Comparison of ENCODE assay signal across 10 mouse cellular contexts in genomic region chr2:91656774-91657173, GRCm38 (mm10). TPM values are rescaled to one million over a fixed set of nuclear protein-coding genes. Genes with fewer than 3 reads are reported as not detected.
A peak's percentile ranks its signal among the peaks of the same experiment; 100 is the strongest.
DNase-seq lines count a peak whose midpoint lies in the region; ATAC-seq and TF ChIP-seq lines count a peak whose summit lies in the region.
"Had no signal": no experiment of that assay in that cellular context is flagged by ENCODE, and none has a peak within 500 bp of the region (broad histone marks: within the 10 kb centered on the region; RNA-seq: fewer than 3 reads in every experiment).

No protein-coding gene starts in this region.

- 71% methylated on average over 8 of the region's 8 CpGs for WGBS in liver, adult 2 months
- WGBS in liver, embryonic 12.5 days (ENCODE audit: insufficient replicate concordance): 74% methylated on average over 8 of the region's 8 CpGs
- WGBS in intestine, embryonic 14.5 days: 57% methylated on average over 8 of the region's 8 CpGs
- 73% methylated on average over 8 of the region's 8 CpGs for WGBS in liver, embryonic 15.5 days (ENCODE audit: insufficient replicate concordance)
- 60% methylated on average over 8 of the region's 8 CpGs for WGBS in stomach, embryonic 15.5 days

- no peaks in the 10 kb centered on the region; the same call in 1 of the 2 replicates for H3K79me2 ChIP-seq in liver, adult 2 months (ENCODE audit: control insufficient read depth, insufficient read depth, low read length)

- no peaks in the 10 kb centered on the region for H3K9me3 ChIP-seq in liver, embryonic 12.5 days (replicated peaks)
- H3K9me3 ChIP-seq in intestine, embryonic 14.5 days (ENCODE audit: control insufficient read depth, low read length): no peaks in the 10 kb centered on the region
- H3K9me3 ChIP-seq in liver, embryonic 15.5 days (replicated peaks): no peaks in the 10 kb centered on the region
- H3K9me3 ChIP-seq in stomach, embryonic 15.5 days: no peaks in the 10 kb centered on the region
- H3K9me3 ChIP-seq: limb, embryonic 15.5 days had no signal

- peaks cover 30% of the 10 kb centered on the region; the same call in 1 of the 2 replicates for H3K36me3 ChIP-seq in liver, adult 2 months (ENCODE audit: control insufficient read depth, insufficient read depth, low read length)
- H3K36me3 ChIP-seq in liver, embryonic 12.5 days: peaks cover 95% of the 10 kb centered on the region
- H3K36me3 ChIP-seq in intestine, embryonic 14.5 days (ENCODE audit: control insufficient read depth, insufficient read depth, low read length): peaks cover 82% of the 10 kb centered on the region
- H3K36me3 ChIP-seq in liver, embryonic 15.5 days (replicated peaks): peaks cover 90% of the 10 kb centered on the region
- H3K36me3 ChIP-seq in stomach, embryonic 15.5 days: peaks cover 53% of the 10 kb centered on the region

- H3K27me3 ChIP-seq in liver, adult 2 months (ENCODE audit: control insufficient read depth, insufficient read depth, low read length): no peaks in the 10 kb centered on the region
- no peaks in the 10 kb centered on the region for H3K27me3 ChIP-seq in liver, embryonic 12.5 days (replicated peaks)
- H3K27me3 ChIP-seq in intestine, embryonic 14.5 days (replicated peaks; ENCODE audit: control insufficient read depth, insufficient read depth, low read length): no peaks in the 10 kb centered on the region
- H3K27me3 ChIP-seq in liver, embryonic 15.5 days: no peaks in the 10 kb centered on the region
- no peaks in the 10 kb centered on the region for H3K27me3 ChIP-seq in stomach, embryonic 15.5 days (replicated peaks)
- H3K27me3 ChIP-seq: limb, embryonic 15.5 days had no signal

- H3K4me3 ChIP-seq in liver, adult 2 months (ENCODE audit: insufficient read depth, low read depth, low read length): no peak overlapping the region
- H3K4me3 ChIP-seq in liver, embryonic 12.5 days: no peak overlapping the region
- no peak overlapping the region for H3K4me3 ChIP-seq in intestine, embryonic 14.5 days (ENCODE audit: low read depth, low read length)
- no peak overlapping the region for H3K4me3 ChIP-seq in liver, embryonic 15.5 days (replicated peaks)
- no peak overlapping the region for H3K4me3 ChIP-seq in stomach, embryonic 15.5 days (replicated peaks)
- H3K4me3 ChIP-seq: gastrocnemius, adult 2 months; limb, embryonic 15.5 days had no signal

- H3K4me2 ChIP-seq in liver, embryonic 12.5 days: no peak overlapping the region
- no peak overlapping the region for H3K4me2 ChIP-seq in intestine, embryonic 14.5 days (ENCODE audit: low read length)
- H3K4me2 ChIP-seq in liver, embryonic 15.5 days: no peak overlapping the region
- H3K4me2 ChIP-seq in stomach, embryonic 15.5 days: no peak overlapping the region
- H3K4me2 ChIP-seq: limb, embryonic 15.5 days had no signal

- H3K4me1 ChIP-seq in liver, adult 2 months (ENCODE audit: control insufficient read depth, insufficient read depth, low read length): peaks cover 2% of the 10 kb centered on the region; the same call in 1 of the 2 replicates
- peaks cover 13% of the 10 kb centered on the region for H3K4me1 ChIP-seq in liver, embryonic 12.5 days
- H3K4me1 ChIP-seq in intestine, embryonic 14.5 days (replicated peaks; ENCODE audit: control insufficient read depth, insufficient read depth, low read length): peaks cover 5% of the 10 kb centered on the region; the same call in 1 of the 2 replicates
- H3K4me1 ChIP-seq in liver, embryonic 15.5 days (replicated peaks): peaks cover 14% of the 10 kb centered on the region
- H3K4me1 ChIP-seq in stomach, embryonic 15.5 days: 0 out of 2 replicates have a peak, but pooled peaks cover 2% of the 10 kb centered on the region

- no peak overlapping the region for H3K27ac ChIP-seq in liver, adult 2 months (replicated peaks; ENCODE audit: insufficient read depth, low read depth, low read length)
- no peak overlapping the region for H3K27ac ChIP-seq in liver, embryonic 12.5 days
- no peak overlapping the region for H3K27ac ChIP-seq in intestine, embryonic 14.5 days (ENCODE audit: low read depth)
- no peak overlapping the region for H3K27ac ChIP-seq in liver, embryonic 15.5 days (replicated peaks)
- no peak overlapping the region for H3K27ac ChIP-seq in stomach, embryonic 15.5 days
- H3K27ac ChIP-seq: gastrocnemius, adult 2 months; limb, embryonic 15.5 days had no signal

- no peak overlapping the region for H3K9ac ChIP-seq in liver, adult 2 months (ENCODE audit: low read depth, low read length)
- no peak overlapping the region for H3K9ac ChIP-seq in liver, embryonic 12.5 days
- H3K9ac ChIP-seq in intestine, embryonic 14.5 days (ENCODE audit: low read length): no peak overlapping the region
- H3K9ac ChIP-seq in liver, embryonic 15.5 days: no peak overlapping the region
- H3K9ac ChIP-seq in stomach, embryonic 15.5 days: no peak overlapping the region
- H3K9ac ChIP-seq: limb, embryonic 15.5 days had no signal

- no peak for TF ChIP-seq POLR2A in liver, adult 2 months (IDR thresholded peaks at IDR 0.05; ENCODE audit: extremely low read depth, insufficient read depth, low read length)

- peak; percentile 41; the same call in 1 of the 2 replicates for TF ChIP-seq CTCF in liver, adult 2 months (IDR thresholded peaks at IDR 0.05; ENCODE audit: low read depth, low read length)

- no peak for DNase-seq in liver, adult 2 months (ENCODE audit: extremely low read depth, low read depth, low spot score)
- no peak for DNase-seq in intestine, embryonic 14.5 days (ENCODE audit: low spot score)
- DNase-seq in right cerebral cortex, adult 18-20 months: no peak
- DNase-seq in left cerebral cortex, adult 18-20 months (ENCODE audit: low spot score in 2 of 2): no peak
- DNase-seq: cerebellum, adult 11 months; gastrocnemius, adult 2 months had no signal

- ATAC-seq in liver, embryonic 12.5 days: no peak
- peak; percentile 25 for ATAC-seq in intestine, embryonic 14.5 days (replicated peaks; ENCODE audit: low FRiP score, low TSS enrichment, low read depth)
- ATAC-seq in liver, embryonic 15.5 days (ENCODE audit: insufficient read depth): peak; percentile 5; the same call in 1 of the 2 replicates
- peak; percentile 39; the same call in 1 of the 2 replicates for ATAC-seq in stomach, embryonic 15.5 days (ENCODE audit: insufficient read depth, low FRiP score, low read depth)

RNA-seq across cellular contexts. Expression of gene Arhgap1, which starts 7.1 kb away (rescaled TPM):
- total RNA-seq in liver, adult 2 months (2014; rRNA removed): 6.5 and 8.8 TPM in 2 replicates
- polyA plus RNA-seq in liver, adult 2 months (2012; rRNA removed): 12.9 and 18.7 TPM in 2 replicates
- polyA plus RNA-seq in liver, embryonic 12.5 days (2016; fragmentation: Nextera tagmentation; extraction: Ambion mirVana): 59.8 and 66.1 TPM in 2 replicates
- 149 and 150 TPM in 2 replicates for polyA plus RNA-seq in intestine, embryonic 14.5 days (2014; fragmentation: Nextera tagmentation; extraction: Ambion mirVana)
- 42.5 and 43.7 TPM in 2 replicates for polyA plus RNA-seq in liver, embryonic 15.5 days (2015; fragmentation: Nextera tagmentation; extraction: Ambion mirVana)
- 115 and 144 TPM in 2 replicates for polyA plus RNA-seq in stomach, embryonic 15.5 days (2015; fragmentation: Nextera tagmentation; extraction: Ambion mirVana)
- 10 to 100 TPM; 67.0 to 67.9 TPM for total RNA-seq in left cerebral cortex, adult 18-20 months (2021)

RNA-seq across cellular contexts. Expression of gene Zfp408, which starts 7.2 kb away (rescaled TPM):
- total RNA-seq in liver, adult 2 months (2014; rRNA removed): 2.2 and 2.8 TPM in 2 replicates
- 3.8 and 6.6 TPM in 2 replicates for polyA plus RNA-seq in liver, adult 2 months (2012; rRNA removed)
- polyA plus RNA-seq in liver, embryonic 12.5 days (2016; fragmentation: Nextera tagmentation; extraction: Ambion mirVana): 5.0 and 5.9 TPM in 2 replicates
- 5.5 and 6.6 TPM in 2 replicates for polyA plus RNA-seq in intestine, embryonic 14.5 days (2014; fragmentation: Nextera tagmentation; extraction: Ambion mirVana)
- 2.8 and 2.9 TPM in 2 replicates for polyA plus RNA-seq in liver, embryonic 15.5 days (2015; fragmentation: Nextera tagmentation; extraction: Ambion mirVana)
- 9.2 and 9.7 TPM in 2 replicates for polyA plus RNA-seq in stomach, embryonic 15.5 days (2015; fragmentation: Nextera tagmentation; extraction: Ambion mirVana)
- 10 to 100 TPM; 10.2 to 11.4 TPM for total RNA-seq in left cerebral cortex, adult 18-20 months (2021)

RNA-seq across cellular contexts. Expression of gene F2, which starts 20.6 kb away (rescaled TPM):
- total RNA-seq in liver, adult 2 months (2014; rRNA removed): 1,668 and 1,838 TPM in 2 replicates
- 2,018 and 2,057 TPM in 2 replicates for polyA plus RNA-seq in liver, adult 2 months (2012; rRNA removed)
- 121 and 125 TPM in 2 replicates for polyA plus RNA-seq in liver, embryonic 12.5 days (2016; fragmentation: Nextera tagmentation; extraction: Ambion mirVana)
- 0.18 TPM in 1 of 2 replicates, not detected in the other for polyA plus RNA-seq in intestine, embryonic 14.5 days (2014; fragmentation: Nextera tagmentation; extraction: Ambion mirVana)
- polyA plus RNA-seq in liver, embryonic 15.5 days (2015; fragmentation: Nextera tagmentation; extraction: Ambion mirVana): 365 and 498 TPM in 2 replicates
- polyA plus RNA-seq in stomach, embryonic 15.5 days (2015; fragmentation: Nextera tagmentation; extraction: Ambion mirVana): 7.2 and 19.4 TPM in 2 replicates
- under 1 TPM in 1 of 2 experiments, not detected in 1; 0.14 TPM for total RNA-seq in left cerebral cortex, adult 18-20 months (2021)

RNA-seq across cellular contexts. Expression of gene Atg13, which starts 53.6 kb away (rescaled TPM):
- 10.3 and 14.8 TPM in 2 replicates for total RNA-seq in liver, adult 2 months (2014; rRNA removed)
- 27.5 and 33.6 TPM in 2 replicates for polyA plus RNA-seq in liver, adult 2 months (2012; rRNA removed)
- polyA plus RNA-seq in liver, embryonic 12.5 days (2016; fragmentation: Nextera tagmentation; extraction: Ambion mirVana): 12.8 and 14.7 TPM in 2 replicates
- 24.9 and 29.7 TPM in 2 replicates for polyA plus RNA-seq in intestine, embryonic 14.5 days (2014; fragmentation: Nextera tagmentation; extraction: Ambion mirVana)
- polyA plus RNA-seq in liver, embryonic 15.5 days (2015; fragmentation: Nextera tagmentation; extraction: Ambion mirVana): 13.4 and 14.1 TPM in 2 replicates
- 21.0 and 24.0 TPM in 2 replicates for polyA plus RNA-seq in stomach, embryonic 15.5 days (2015; fragmentation: Nextera tagmentation; extraction: Ambion mirVana)
- 10 to 100 TPM; 91.9 to 92.9 TPM for total RNA-seq in left cerebral cortex, adult 18-20 months (2021)

RNA-seq across cellular contexts. Expression of gene Harbi1, which starts 53.9 kb away (rescaled TPM):
- total RNA-seq in liver, adult 2 months (2014; rRNA removed): 19.5 and 22.8 TPM in 2 replicates
- 5.0 and 6.6 TPM in 2 replicates for polyA plus RNA-seq in liver, adult 2 months (2012; rRNA removed)
- 8.4 and 10.6 TPM in 2 replicates for polyA plus RNA-seq in liver, embryonic 12.5 days (2016; fragmentation: Nextera tagmentation; extraction: Ambion mirVana)
- polyA plus RNA-seq in intestine, embryonic 14.5 days (2014; fragmentation: Nextera tagmentation; extraction: Ambion mirVana): 15.0 and 17.9 TPM in 2 replicates
- polyA plus RNA-seq in liver, embryonic 15.5 days (2015; fragmentation: Nextera tagmentation; extraction: Ambion mirVana): 6.7 and 8.3 TPM in 2 replicates
- polyA plus RNA-seq in stomach, embryonic 15.5 days (2015; fragmentation: Nextera tagmentation; extraction: Ambion mirVana): 21.3 and 21.8 TPM in 2 replicates
- 1 to 10 TPM; 6.6 to 7.8 TPM for total RNA-seq in left cerebral cortex, adult 18-20 months (2021)
